Mouse (Mus musculus): ENCODE results near the gene Msh5. TPM values are rescaled to one million over a fixed set of nuclear protein-coding genes. Genes with fewer than 3 reads are reported as not detected.

Gene Msh5
- total RNA-seq, 2 experiments from 2014 or later, result 0.66 TPM; not detected in 1

GRCm38 (mm10) chr17:35027277-35028068 is 19.1 kb downstream of the Msh5 start, which contains the start of gene Sapcd1:
Gene Sapcd1, minus strand, starts transcription at chr17:35028016.
- intact Hi-C loops (cut with DNase I), result no loop called here
- DNase-seq (ENCODE audit: low spot score in 2 of 2), result peak in 1 of 2 experiments; percentile 28

DNA sequence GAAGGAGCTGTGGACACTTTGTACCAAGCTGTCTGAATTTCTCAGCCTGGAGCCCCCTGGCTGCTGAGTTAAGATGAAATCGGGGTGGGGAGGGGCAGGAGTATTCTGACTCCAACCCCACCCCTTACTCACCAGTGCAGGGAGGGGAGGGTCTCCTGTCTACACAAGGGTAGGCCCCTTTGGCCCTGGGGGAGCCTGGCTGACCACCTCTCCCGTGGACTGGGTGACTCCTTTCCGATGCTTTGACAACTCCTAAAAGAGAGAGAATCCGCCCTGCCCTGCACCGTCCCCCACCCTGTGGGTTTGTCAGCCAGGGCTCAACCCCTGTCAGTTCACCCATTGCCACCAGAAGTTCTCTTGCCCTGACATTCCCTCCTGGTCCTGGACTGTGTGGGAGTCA is 20.3 kb downstream of the Msh5 start:
- DNase-seq (ENCODE audit: low spot score in 2 of 2), result no peak
- intact Hi-C loops (cut with DNase I), result no loop called here

GRCm38 (mm10) chr17:35024691-35025488 is 21.7 kb downstream of the Msh5 start:
- intact Hi-C loops (cut with DNase I), result loop anchor here (5.0 kb wide), 1 partner anchor 97 kb away; the partner anchor contains the start of genes Csnk2b and Gpank1
- DNase-seq (ENCODE audit: low spot score in 2 of 2), result no peak

GRCm38 (mm10) chr17:35024261-35024660 is 22.3 kb downstream of the Msh5 start:
- intact Hi-C loops (cut with DNase I), result loop anchor here (5.0 kb wide), 1 partner anchor 98 kb away; the partner anchor contains the start of genes Csnk2b and Gpank1
- no peak for DNase-seq (ENCODE audit: low spot score in 2 of 2)

DNA sequence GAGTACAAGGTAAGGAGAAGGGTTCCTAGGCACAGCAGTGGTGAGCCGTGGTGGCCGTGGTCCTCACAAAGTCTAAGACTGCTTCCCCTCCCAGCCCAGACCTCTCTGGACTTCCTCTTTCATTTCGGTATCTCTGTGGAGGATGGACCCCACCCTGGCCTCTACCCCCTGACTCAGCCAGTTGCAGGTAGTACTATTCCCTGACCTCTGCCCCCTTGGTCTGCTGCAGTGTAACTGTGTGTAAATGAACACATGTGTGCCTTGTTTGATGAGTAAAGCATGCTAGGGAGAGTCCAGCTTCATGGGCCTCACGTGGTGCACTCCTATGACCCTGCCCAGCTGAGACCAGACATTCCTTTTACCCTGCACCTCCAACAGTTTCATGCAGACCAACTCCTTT is 22.8 kb downstream of the Msh5 start:
- intact Hi-C loops (cut with DNase I), result loop anchor here (5.0 kb wide), 1 partner anchor 99 kb away; the partner anchor contains the start of genes Csnk2b and Gpank1
- DNase-seq (ENCODE audit: low spot score in 2 of 2), result no peak

GRCm38 (mm10) chr17:35023221-35023620 is 23.3 kb downstream of the Msh5 start:
- DNase-seq (ENCODE audit: low spot score in 2 of 2), result no peak
- intact Hi-C loops (cut with DNase I), result loop anchor here (5.0 kb wide), 1 partner anchor 99 kb away; the partner anchor contains the start of genes Csnk2b and Gpank1

DNA sequence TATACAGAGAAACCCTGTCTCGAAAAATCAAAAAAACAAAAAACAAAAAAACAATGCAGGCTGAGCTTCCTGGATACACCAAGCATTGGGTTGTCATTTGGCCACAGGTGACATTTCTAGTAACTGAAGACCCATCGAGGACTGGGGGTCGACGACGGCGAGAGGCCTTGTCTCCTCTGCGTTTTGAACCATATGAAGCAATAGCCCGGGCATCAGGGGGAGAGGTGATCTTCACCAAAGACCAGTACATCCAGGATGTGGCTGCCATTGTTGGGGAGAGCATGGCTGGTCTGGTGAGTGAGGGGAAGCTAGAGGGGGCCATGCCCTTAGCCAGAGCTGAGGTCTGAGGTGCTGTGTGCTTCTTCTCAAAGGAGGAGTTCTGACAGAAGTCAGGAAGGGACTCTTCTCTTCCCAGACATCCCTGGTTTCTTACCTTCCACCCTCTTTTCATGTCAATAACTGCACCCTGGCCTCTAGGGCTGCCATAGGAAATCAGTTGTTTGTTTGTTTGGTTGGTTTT is 23.9 kb downstream of the Msh5 start:
- no peak for DNase-seq (ENCODE audit: low spot score in 2 of 2)
- intact Hi-C loops (cut with DNase I), result loop anchor here (5.0 kb wide), 1 partner anchor 100 kb away; the partner anchor contains the start of genes Csnk2b and Gpank1

DNA sequence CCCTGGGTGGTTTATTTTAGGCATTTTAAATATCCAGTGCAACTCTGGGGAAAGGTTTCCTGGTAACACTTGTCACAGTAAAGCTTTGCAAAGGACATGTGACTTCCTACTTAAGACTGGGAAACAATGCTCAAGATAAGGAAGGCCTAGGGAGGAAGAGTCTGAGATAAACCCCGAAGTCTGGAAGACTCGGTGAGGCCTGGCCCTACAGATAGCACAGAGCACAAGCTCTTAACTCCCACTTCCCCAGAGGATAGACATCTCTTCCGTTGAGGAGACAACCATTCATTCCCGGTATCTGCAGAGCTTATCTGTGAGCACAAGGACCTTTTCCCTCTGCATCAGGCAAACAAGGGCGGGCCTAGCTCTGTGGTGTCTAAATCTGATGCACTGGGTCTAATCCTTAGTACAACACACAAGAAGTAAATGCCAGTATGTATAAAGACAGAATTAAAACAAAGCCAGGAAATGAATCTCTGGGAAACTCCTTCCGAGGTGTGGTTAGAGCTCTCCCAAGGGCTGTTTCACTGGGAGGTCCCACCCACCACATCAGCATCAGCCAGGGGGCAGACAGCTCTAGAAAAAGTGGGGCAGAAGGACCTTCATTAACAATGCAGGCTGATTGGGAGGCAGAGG is 24.6 kb downstream of the Msh5 start:
- intact Hi-C loops (cut with DNase I), result loop anchor here (1.0 to 5.0 kb wide), 3 partner anchors 37 to 100 kb away; partner anchors contain the start of genes Csnk2b, Ddah2 and Gpank1
- DNase-seq (ENCODE audit: low spot score in 2 of 2), result no peak

DNA sequence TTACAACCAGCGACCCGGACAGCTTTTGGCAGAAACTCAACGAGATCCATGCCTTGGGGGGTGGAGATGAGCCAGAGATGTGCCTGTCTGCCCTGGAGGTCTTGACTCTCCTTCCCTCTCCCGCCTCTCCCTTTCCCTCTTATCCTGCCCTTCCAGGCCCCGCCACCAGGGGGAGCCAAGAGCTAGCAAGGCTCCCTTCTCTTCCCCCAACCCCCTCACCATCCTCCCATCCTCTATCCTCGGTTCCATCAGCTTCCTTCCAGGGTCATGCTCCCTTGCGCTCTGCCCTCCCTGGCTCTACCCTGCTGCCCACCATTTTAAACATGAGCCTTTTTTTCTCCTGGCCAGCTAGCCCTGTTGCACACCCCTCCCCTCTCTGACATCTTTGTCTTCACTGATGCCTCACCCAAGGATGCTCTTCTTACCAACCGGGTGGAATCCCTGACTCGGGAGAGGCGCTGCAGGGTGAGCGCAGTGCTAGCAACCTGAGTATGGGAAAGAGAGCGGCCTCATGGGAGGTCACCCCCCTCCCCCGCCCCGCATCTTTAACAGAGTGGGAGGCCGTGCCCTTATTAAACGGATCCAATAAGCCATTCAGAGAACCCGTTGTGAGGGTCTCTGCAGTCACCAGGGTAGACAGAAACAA is 25.3 kb downstream of the Msh5 start:
- intact Hi-C loops (cut with DNase I), result loop anchor here (1.0 to 5.0 kb wide), 3 partner anchors 38 to 101 kb away; partner anchors contain the start of genes Csnk2b, Ddah2 and Gpank1
- DNase-seq (ENCODE audit: low spot score in 2 of 2), result peak; percentile 75 to 85

- intact Hi-C loops (cut with DNase I), result loop anchor here (2.0 to 5.0 kb wide), 2 partner anchors 38 to 102 kb away; partner anchors contain the start of genes Csnk2b, Ddah2 and Gpank1
- DNase-seq (ENCODE audit: low spot score in 2 of 2), result no peak
These were observed 26.0 kb downstream of the Msh5 start for GRCm38 (mm10) chr17:35020551-35020950.

DNA sequence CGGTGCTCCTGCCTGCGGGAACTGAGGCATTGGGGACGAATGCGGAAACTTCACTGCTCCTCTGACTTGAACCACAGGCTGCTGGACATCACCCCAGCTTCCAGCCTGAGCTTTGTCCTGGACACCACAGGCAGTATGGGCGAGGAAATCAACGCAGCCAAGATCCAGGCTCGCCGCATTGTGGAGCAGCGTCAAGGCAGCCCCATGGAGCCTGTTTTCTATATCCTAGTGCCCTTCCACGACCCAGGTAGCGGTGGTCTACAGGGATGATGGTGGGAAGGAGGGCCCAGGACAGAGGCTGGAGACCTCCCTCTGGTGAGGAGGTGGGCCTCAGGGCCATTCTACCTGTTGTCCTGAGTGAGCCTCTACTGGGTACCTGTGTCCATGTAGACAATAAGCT is 26.7 kb downstream of the Msh5 start:
- no peak for DNase-seq (ENCODE audit: low spot score in 2 of 2)
- intact Hi-C loops (cut with DNase I), result loop anchor here (2.0 to 5.0 kb wide), 2 partner anchors 39 to 102 kb away; partner anchors contain the start of genes Csnk2b, Ddah2 and Gpank1

GRCm38 (mm10) chr17:35018171-35018570 is 28.4 kb downstream of the Msh5 start:
- intact Hi-C loops (cut with DNase I), result no loop called here
- DNase-seq (ENCODE audit: low spot score in 2 of 2), result no peak

- no peak for DNase-seq (ENCODE audit: low spot score in 2 of 2)
- intact Hi-C loops (cut with DNase I), result no loop called here
These were observed 28.9 kb downstream of the Msh5 start for GRCm38 (mm10) chr17:35017706-35018030.

GRCm38 (mm10) chr17:35016791-35017705 is 29.5 kb downstream of the Msh5 start:
- intact Hi-C loops (cut with DNase I), result no loop called here
- no peak for DNase-seq (ENCODE audit: low spot score in 2 of 2)

DNA sequence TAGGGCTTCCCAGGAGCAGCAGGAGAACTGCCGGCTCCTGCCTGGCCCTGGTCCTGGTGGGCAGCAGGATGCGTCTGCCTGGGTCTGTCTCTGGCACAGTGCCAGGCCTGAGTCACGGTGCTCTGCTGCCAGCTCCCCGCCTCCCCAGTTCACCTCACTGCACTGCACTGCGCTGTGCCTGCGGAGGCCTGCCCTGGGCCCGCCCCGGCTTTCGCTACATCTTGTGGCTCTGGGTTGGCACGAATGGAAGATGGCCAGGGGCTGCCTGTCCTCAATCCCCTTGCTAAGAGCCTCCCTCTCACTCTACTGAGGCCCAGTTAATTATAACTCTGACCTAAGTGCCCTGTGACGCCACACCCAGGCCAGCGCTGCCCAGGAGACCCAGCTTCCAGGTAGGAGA is 30.2 kb downstream of the Msh5 start, which contains the start of gene Vwa7:
Gene Vwa7 (plus strand): TSS at position 204 of the 400 bp plus-strand sequence.
- intact Hi-C loops (cut with DNase I), result no loop called here
- no peak for DNase-seq (ENCODE audit: low spot score in 2 of 2)

DNA sequence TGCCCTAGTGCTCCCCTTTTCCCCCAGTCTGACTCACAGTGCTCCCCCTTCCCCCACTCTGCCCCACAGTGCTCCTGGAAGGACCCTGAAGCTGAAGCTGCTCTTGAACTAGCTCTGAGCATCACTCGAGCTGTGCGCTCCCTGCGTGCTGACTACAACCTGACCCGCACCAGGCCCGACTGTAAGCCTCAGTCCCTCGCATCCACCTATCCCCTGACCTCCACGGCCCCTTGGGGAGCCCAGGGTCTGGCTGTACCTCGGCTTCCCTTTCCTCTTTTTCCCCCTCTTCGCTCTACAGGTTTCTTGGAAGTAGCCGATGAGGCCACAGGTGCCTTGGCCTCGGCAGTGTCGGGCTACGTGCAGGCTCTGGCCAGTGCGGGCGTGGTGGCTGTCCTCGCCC is 31.2 kb downstream of the Msh5 start:
- intact Hi-C loops (cut with DNase I), result no loop called here
- no peak for DNase-seq (ENCODE audit: low spot score in 2 of 2)

GRCm38 (mm10) chr17:35013221-35013620 is 33.3 kb downstream of the Msh5 start:
- intact Hi-C loops (cut with DNase I), result no loop called here
- DNase-seq (ENCODE audit: low spot score in 2 of 2), result no peak

DNA sequence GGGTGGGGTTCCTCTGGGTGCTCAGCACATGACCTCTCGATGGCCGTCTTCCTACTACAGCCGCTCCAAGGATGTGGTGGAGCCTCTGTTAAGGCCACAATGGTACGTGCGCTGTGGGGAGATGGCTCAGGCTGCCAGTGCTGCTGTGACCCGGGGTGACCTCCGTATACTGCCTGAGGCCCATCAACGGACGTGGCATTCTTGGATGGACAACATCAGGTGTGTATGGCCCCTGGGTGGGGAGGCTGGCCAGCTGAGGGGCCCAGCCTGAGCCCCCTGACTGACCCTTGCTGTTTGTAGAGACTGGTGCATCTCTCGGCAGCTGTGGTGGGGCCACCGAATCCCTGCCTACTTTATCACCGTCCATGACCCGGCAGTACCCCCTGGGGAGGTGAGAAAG is 34.1 kb downstream of the Msh5 start:
- no peak for DNase-seq (ENCODE audit: low spot score in 2 of 2)
- intact Hi-C loops (cut with DNase I), result no loop called here
